Mouse (Mus musculus): Measurements from ENCODE around the gene Qrich2. TPM values are rescaled to one million over a fixed set of nuclear protein-coding genes. Genes with fewer than 3 reads are reported as not detected.
A peak's percentile ranks its signal among the peaks of the same experiment; 100 is the strongest.

The Qrich2 gene
- polyA plus RNA-seq, 1 experiment from 2014 or later, result 0.14 TPM

GRCm38 (mm10) chr11:116445596-116446307 is 20.3 kb downstream of the Qrich2 start:
- no peaks in the 10 kb centered on the region for H3K36me3 ChIP-seq (ENCODE audit: control insufficient read depth, insufficient read depth)
- no peak overlapping the region for H3K27ac ChIP-seq (ENCODE audit: low read depth, low read length)
- H3K9ac ChIP-seq (ENCODE audit: low read depth, low read length), result no peak overlapping the region
- H3K27me3 ChIP-seq (replicated peaks; ENCODE audit: control insufficient read depth, insufficient read depth, low read length), result no peaks in the 10 kb centered on the region; the same call in 1 of the 2 replicates
- no peaks in the 10 kb centered on the region for H3K4me1 ChIP-seq (replicated peaks; ENCODE audit: control insufficient read depth, insufficient read depth, low read length)
- no peaks in the 10 kb centered on the region for H3K9me3 ChIP-seq (ENCODE audit: control insufficient read depth)
- peak overlapping the region; percentile 51 for H3K4me2 ChIP-seq (replicated peaks; ENCODE audit: low read depth)
- ATAC-seq, result peak; percentile 59
- H3K4me3 ChIP-seq (ENCODE audit: low read depth, low read length), result no peak overlapping the region
- WGBS, result 34% methylated on average over 16 of the region's 16 CpGs
- TF ChIP-seq CTCF (IDR thresholded peaks at IDR 0.05; ENCODE audit: low read depth), result peak; percentile 99

GRCm38 (mm10) chr11:116443935-116444334 is 22.1 kb downstream of the Qrich2 start:
- WGBS, result 95% methylated on average over 6 of the region's 6 CpGs
- Histone ChIP-seq H3K4me3 (ENCODE audit: low read depth, low read length) (no peak overlapping the region), H3K4me2 (replicated peaks; ENCODE audit: low read depth) (no peak overlapping the region), H3K9ac (ENCODE audit: low read depth, low read length) (no peak overlapping the region), H3K27me3 (replicated peaks; ENCODE audit: control insufficient read depth, insufficient read depth, low read length) (no peaks in the 10 kb centered on the region; the same call in 1 of the 2 replicates), H3K9me3 (ENCODE audit: control insufficient read depth) (no peaks in the 10 kb centered on the region), H3K36me3 (ENCODE audit: control insufficient read depth, insufficient read depth) (peaks cover 9% of the 10 kb centered on the region), H3K4me1 (replicated peaks; ENCODE audit: control insufficient read depth, insufficient read depth, low read length) (no peaks in the 10 kb centered on the region), H3K27ac (ENCODE audit: low read depth, low read length) (no peak overlapping the region)
- no peak for ATAC-seq
- no peak for TF ChIP-seq CTCF (IDR thresholded peaks at IDR 0.05; ENCODE audit: low read depth)

- Histone ChIP-seq H3K9me3 (ENCODE audit: control insufficient read depth) (no peaks in the 10 kb centered on the region), H3K4me3 (ENCODE audit: low read depth, low read length) (no peak overlapping the region), H3K27me3 (replicated peaks; ENCODE audit: control insufficient read depth, insufficient read depth, low read length) (no peaks in the 10 kb centered on the region; the same call in 1 of the 2 replicates), H3K4me2 (replicated peaks; ENCODE audit: low read depth) (no peak overlapping the region), H3K36me3 (ENCODE audit: control insufficient read depth, insufficient read depth) (peaks cover 10% of the 10 kb centered on the region), H3K27ac (ENCODE audit: low read depth, low read length) (no peak overlapping the region), H3K4me1 (replicated peaks; ENCODE audit: control insufficient read depth, insufficient read depth, low read length) (no peaks in the 10 kb centered on the region), H3K9ac (ENCODE audit: low read depth, low read length) (no peak overlapping the region)
- no peak for ATAC-seq
- 91% methylated on average over 6 of the region's 6 CpGs for WGBS
- no peak for TF ChIP-seq CTCF (IDR thresholded peaks at IDR 0.05; ENCODE audit: low read depth)
Observed at GRCm38 (mm10) chr11:116443311-116443710, 22.7 kb downstream of the Qrich2 start.

- Histone ChIP-seq H3K4me1 (replicated peaks; ENCODE audit: control insufficient read depth, insufficient read depth, low read length) (no peaks in the 10 kb centered on the region), H3K4me2 (replicated peaks; ENCODE audit: low read depth) (no peak overlapping the region), H3K9me3 (ENCODE audit: control insufficient read depth) (no peaks in the 10 kb centered on the region), H3K4me3 (ENCODE audit: low read depth, low read length) (no peak overlapping the region), H3K36me3 (ENCODE audit: control insufficient read depth, insufficient read depth) (peaks cover 11% of the 10 kb centered on the region), H3K9ac (ENCODE audit: low read depth, low read length) (no peak overlapping the region), H3K27me3 (replicated peaks; ENCODE audit: control insufficient read depth, insufficient read depth, low read length) (no peaks in the 10 kb centered on the region; the same call in 1 of the 2 replicates), H3K27ac (ENCODE audit: low read depth, low read length) (no peak overlapping the region)
- no peak for ATAC-seq
- WGBS, result 77% methylated on average over 6 of the region's 6 CpGs
- no peak for TF ChIP-seq CTCF (IDR thresholded peaks at IDR 0.05; ENCODE audit: low read depth)
Observed at GRCm38 (mm10) chr11:116442867-116443177, 23.2 kb downstream of the Qrich2 start.

GRCm38 (mm10) chr11:116442129-116442866 is 23.7 kb downstream of the Qrich2 start:
- Histone ChIP-seq H3K27ac (ENCODE audit: low read depth, low read length) (no peak overlapping the region), H3K4me2 (replicated peaks; ENCODE audit: low read depth) (no peak overlapping the region), H3K4me3 (ENCODE audit: low read depth, low read length) (no peak overlapping the region), H3K9ac (ENCODE audit: low read depth, low read length) (no peak overlapping the region), H3K27me3 (replicated peaks; ENCODE audit: control insufficient read depth, insufficient read depth, low read length) (no peaks in the 10 kb centered on the region; the same call in 1 of the 2 replicates), H3K36me3 (ENCODE audit: control insufficient read depth, insufficient read depth) (peaks cover 17% of the 10 kb centered on the region), H3K9me3 (ENCODE audit: control insufficient read depth) (no peaks in the 10 kb centered on the region), H3K4me1 (replicated peaks; ENCODE audit: control insufficient read depth, insufficient read depth, low read length) (no peaks in the 10 kb centered on the region; the same call in 1 of the 2 replicates)
- WGBS, result 78% methylated on average over 15 of the region's 15 CpGs
- no peak for ATAC-seq
- TF ChIP-seq CTCF (IDR thresholded peaks at IDR 0.05; ENCODE audit: low read depth), result no peak

- ATAC-seq, result no peak
- Histone ChIP-seq H3K4me1 (replicated peaks; ENCODE audit: control insufficient read depth, insufficient read depth, low read length) (peaks cover 10% of the 10 kb centered on the region), H3K27me3 (replicated peaks; ENCODE audit: control insufficient read depth, insufficient read depth, low read length) (no peaks in the 10 kb centered on the region), H3K4me3 (ENCODE audit: low read depth, low read length) (no peak overlapping the region), H3K36me3 (ENCODE audit: control insufficient read depth, insufficient read depth) (peaks cover 23% of the 10 kb centered on the region), H3K9ac (ENCODE audit: low read depth, low read length) (no peak overlapping the region), H3K4me2 (replicated peaks; ENCODE audit: low read depth) (no peak overlapping the region), H3K27ac (ENCODE audit: low read depth, low read length) (no peak overlapping the region), H3K9me3 (ENCODE audit: control insufficient read depth) (no peaks in the 10 kb centered on the region)
- TF ChIP-seq CTCF (IDR thresholded peaks at IDR 0.05; ENCODE audit: low read depth), result no peak
- WGBS, result 68% methylated on average over 7 of the region's 7 CpGs
Observed at GRCm38 (mm10) chr11:116440408-116441068, 25.5 kb downstream of the Qrich2 start.
